Mouse (Mus musculus) kidney, adult 2 months (tissue): ENCODE measurements around the gene Med29. TPM values are rescaled to one million over a fixed set of nuclear protein-coding genes. Genes with fewer than 3 reads are reported as not detected.

Source experiments
- DNase-seq: peaks from one replicate; pipeline ENCODE4 v3.0.0; 2021
- H3K27ac ChIP-seq: fragments of 200-500 bp; 2 replicates; pipeline ENCODE4 v1.5.1; 2012; ENCODE audit warnings: low read depth, low read length, control low read depth, inconsistent platforms; ENCODE audit not compliant: insufficient read depth
- H3K27me3 ChIP-seq: fragments of 200-500 bp; replicated peaks from 2 replicates; pipeline ENCODE4 v1.6.1; 2012; ENCODE audit warnings: mild to moderate bottlenecking, moderate library complexity, low read length, inconsistent platforms; ENCODE audit not compliant: control insufficient read depth, insufficient read depth
- H3K36me3 ChIP-seq: fragments of 200-500 bp; 2 replicates; pipeline ENCODE4 v1.6.1; 2012; ENCODE audit warnings: mild to moderate bottlenecking, moderate library complexity, low read length, inconsistent platforms; ENCODE audit not compliant: control insufficient read depth, insufficient read depth
- H3K4me1 ChIP-seq: fragments of 200-500 bp; 2 replicates; pipeline ENCODE4 v1.6.1; 2011; ENCODE audit warnings: low read length; ENCODE audit not compliant: control insufficient read depth, insufficient read depth
- H3K4me3 ChIP-seq: fragments of 200-500 bp; 2 replicates; pipeline ENCODE4 v1.5.1; 2011; ENCODE audit warnings: mild to moderate bottlenecking, low read depth, low read length, control low read depth; ENCODE audit not compliant: insufficient read depth
- CTCF ChIP-seq: fragments of 200-500 bp; conservative IDR thresholded peaks from 2 replicates; pipeline ENCODE4 v1.5.1; 2011; ENCODE audit warnings: low read depth, mild to moderate bottlenecking, control low read depth, low read length, moderate library complexity, mixed read lengths; ENCODE audit not compliant: insufficient read depth, insufficient read length
- POLR2A ChIP-seq: fragments of 200-500 bp; IDR thresholded peaks from one replicate; pipeline ENCODE4 v1.6.1; 2011; ENCODE audit warnings: low read depth, low read length, control low read depth
- WGBS: fragments of 180-500 bp; shearing (Covaris S2); methylation state at CpG from one replicate; pipeline ENCODE4 v1.1.7; 2018; 5-methylcytosine and 5-hydroxymethylcytosine counted together
- polyA plus RNA-seq: library from polyadenylated mRNA; depleted of rRNA; stranded (reverse); fragments of >200 nt; gene quantifications from 2 replicates; pipeline ENCODE4 v1.2.3, GENCODE M21; 2012; rRNA removed

Med29 gene
- 71.9 and 72.1 TPM in 2 replicates for polyA plus RNA-seq

DNA sequence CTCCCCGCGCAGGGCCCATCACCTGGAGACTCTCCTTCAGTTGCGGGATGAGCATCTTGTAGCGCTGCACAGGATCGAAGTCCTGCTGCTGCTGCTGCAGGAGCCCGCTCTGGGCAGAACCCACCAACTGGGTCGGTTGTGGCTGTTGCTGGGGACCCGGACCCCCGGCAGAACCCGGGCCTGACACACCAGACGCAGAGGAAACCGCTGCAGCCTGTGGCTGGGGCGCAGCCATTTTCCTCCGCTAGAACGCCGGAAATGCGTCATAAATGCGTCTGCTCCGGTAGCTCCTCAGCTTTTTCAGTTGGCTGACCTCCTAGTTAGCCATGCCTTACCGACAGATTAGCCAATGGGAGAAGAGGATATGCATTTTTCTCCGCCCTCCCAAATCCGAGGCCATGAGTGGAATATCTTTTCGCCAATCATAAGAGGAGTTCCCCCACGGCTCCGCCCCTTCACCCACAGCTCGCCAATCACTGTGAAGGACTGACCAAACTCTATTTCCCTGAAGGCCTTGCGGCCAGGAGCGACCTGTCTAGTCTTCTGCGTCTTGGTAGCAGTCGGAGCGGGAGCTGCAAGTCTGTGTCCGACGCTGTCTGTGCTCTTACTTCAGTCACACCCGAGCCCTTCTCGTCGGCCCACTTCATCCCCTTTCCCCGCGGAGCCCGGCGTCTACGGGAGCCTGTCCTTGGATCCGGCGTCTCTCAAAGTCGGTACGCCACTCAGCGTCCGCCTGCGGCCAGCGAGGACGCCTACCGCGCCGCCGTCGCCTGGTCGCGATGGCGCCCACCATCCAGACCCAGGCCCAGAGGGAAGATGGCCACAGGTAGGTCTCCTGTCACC, at the start of gene Med29, which contains the start of gene Paf1:
Gene Med29, minus strand, starts transcription at position 280 of the 843 bp plus-strand sequence.
Gene Paf1, plus strand, starts transcription at position 523 of the 843 bp plus-strand sequence.
- Histone ChIP-seq H3K36me3 (peaks cover 4% of the 10 kb centered on the region), H3K4me3 (peak within 1 kb of the TSS; percentile 87), H3K27me3 (no peaks in the 10 kb centered on the region), H3K27ac (peak within 1 kb of the TSS; percentile 17; the same call in 1 of the 2 replicates), H3K4me1 (peaks cover 6% of the 10 kb centered on the region; the same call in 1 of the 2 replicates)
- DNase-seq, result peak; percentile 99
- TF ChIP-seq CTCF (no peak), POLR2A (peak; percentile 98)
- under 1% methylated on average over 58 of the region's 58 CpGs for WGBS

DNA sequence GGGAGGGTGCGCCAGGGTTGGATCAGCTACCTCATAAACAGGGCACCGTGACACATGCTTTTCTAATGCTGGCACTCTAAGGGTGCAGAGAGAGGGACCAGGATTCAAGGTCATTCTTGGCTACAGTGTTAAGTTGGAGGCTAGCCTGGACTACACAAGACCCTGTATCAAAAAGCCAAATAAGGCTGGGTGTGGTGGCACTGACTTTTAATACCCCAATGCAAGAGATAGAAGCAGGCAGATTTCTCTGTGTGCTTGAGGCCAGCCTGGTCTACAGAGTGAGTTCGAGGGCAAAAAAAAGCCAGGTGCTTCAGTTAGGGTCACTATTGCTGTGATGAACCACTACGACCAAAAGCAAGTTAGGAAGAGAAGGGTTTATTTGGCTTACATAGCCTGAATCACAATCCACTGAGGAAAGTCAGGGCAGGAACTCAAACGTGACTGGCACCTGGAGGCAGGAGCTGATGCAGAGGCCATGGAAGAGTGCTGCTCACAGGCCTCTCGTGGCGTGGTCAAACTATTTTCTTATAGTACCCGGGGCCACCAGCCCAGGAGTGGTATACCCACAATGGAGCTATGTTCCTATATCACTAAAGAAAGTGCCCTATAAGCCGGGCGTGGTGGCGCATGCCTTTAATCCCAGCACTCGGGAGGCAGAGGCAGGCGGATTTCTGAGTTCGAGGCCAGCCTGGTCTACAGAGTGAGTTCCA, 49.4 kb upstream of the Med29 start:
- 88% methylated on average over 14 of the region's 14 CpGs for WGBS
- no peaks in the 10 kb centered on the region for H3K27me3 ChIP-seq
- no peak for TF ChIP-seq POLR2A
- no peak for TF ChIP-seq CTCF
- no peak overlapping the region for H3K4me3 ChIP-seq
- no peaks in the 10 kb centered on the region for H3K36me3 ChIP-seq
- DNase-seq, result no peak
- H3K27ac ChIP-seq, result no peak overlapping the region
- peaks cover 3% of the 10 kb centered on the region; the same call in 1 of the 2 replicates for H3K4me1 ChIP-seq

DNA sequence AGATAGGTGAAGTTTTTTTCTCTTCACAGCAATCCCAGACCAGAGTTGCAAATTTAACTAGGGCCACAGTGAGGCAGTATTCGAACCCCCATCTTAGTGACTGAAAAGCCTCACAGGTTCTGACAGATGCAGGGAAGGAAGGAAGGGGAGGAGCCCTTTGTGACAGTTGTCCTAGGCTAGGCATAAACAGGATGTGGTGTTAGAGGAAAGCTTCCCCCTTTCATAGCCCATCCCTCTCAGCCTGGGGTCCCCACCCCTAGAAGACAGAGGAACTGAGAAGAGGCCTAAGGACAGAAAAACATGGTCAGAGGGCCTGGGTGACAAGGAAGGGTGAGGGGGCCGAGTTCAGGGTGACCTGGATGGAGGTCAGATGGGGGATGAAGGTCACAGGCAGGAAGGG, 48.2 kb upstream of the Med29 start:
- peak overlapping the region; percentile 16; the same call in 1 of the 2 replicates for H3K4me3 ChIP-seq
- H3K36me3 ChIP-seq, result no peaks in the 10 kb centered on the region
- TF ChIP-seq POLR2A, result no peak
- no peak for TF ChIP-seq CTCF
- H3K4me1 ChIP-seq, result peaks cover 3% of the 10 kb centered on the region; the same call in 1 of the 2 replicates
- DNase-seq, result peak; percentile 73
- 36% methylated on average over 2 of the region's 2 CpGs for WGBS
- H3K27ac ChIP-seq, result peak overlapping the region; percentile 71; the same call in 1 of the 2 replicates
- no peaks in the 10 kb centered on the region for H3K27me3 ChIP-seq

DNA sequence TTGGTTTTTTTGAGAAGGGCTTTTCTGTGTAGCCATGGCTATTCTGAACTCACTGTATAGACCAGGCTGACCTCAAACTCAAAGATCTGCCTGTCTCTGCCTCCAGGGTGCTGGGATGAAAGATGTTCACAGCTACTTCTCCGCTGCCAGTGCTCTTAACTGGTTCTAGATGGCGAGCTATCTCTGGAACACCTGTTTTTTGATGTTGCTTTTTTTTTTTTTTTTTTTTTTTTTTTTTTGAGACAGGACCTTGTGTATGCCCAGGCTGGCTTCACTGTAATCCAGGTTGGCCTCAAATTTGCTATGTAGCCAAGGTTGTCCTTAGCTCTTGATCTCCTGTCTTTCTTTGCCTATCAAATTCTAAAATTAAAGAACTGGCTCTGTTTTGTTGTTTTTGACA, 46.3 kb upstream of the Med29 start:
- H3K4me1 ChIP-seq, result peaks cover 3% of the 10 kb centered on the region; the same call in 1 of the 2 replicates
- no peak overlapping the region for H3K27ac ChIP-seq
- 91% methylated on average over 2 of the region's 2 CpGs for WGBS

DNA sequence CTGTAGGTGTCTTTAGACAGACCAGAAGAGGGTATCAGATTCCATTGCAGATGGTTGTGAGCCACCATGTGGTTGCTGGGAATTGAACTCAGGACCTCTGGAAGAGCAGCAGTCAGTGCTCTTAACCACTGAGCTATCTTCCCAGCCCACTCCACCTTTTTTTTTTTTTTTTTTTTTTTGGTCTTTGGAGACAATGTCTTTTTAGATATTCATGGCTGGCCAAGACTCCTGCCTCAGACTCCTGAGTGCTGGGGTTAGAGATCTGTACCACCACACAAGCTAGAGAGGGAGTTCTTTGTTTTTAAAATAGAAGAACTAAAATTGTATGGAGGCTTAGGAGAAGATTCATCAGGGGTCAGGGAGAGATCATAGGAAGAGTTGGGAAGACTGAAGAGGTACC, 45.5 kb upstream of the Med29 start:
- H3K4me1 ChIP-seq, result peaks cover 3% of the 10 kb centered on the region; the same call in 1 of the 2 replicates
- TF ChIP-seq CTCF, result no peak
- TF ChIP-seq POLR2A, result no peak
- no peaks in the 10 kb centered on the region for H3K27me3 ChIP-seq
- DNase-seq, result no peak
- H3K4me3 ChIP-seq, result no peak overlapping the region
- no peaks in the 10 kb centered on the region for H3K36me3 ChIP-seq
- H3K27ac ChIP-seq, result no peak overlapping the region

More for the DNA sequence above, 46.3 kb upstream of the Med29 start:
- DNase-seq, result no peak
- H3K36me3 ChIP-seq, result no peaks in the 10 kb centered on the region
- H3K4me3 ChIP-seq, result no peak overlapping the region
- TF ChIP-seq POLR2A, result no peak
- TF ChIP-seq CTCF, result no peak
- H3K27me3 ChIP-seq, result no peaks in the 10 kb centered on the region

DNA sequence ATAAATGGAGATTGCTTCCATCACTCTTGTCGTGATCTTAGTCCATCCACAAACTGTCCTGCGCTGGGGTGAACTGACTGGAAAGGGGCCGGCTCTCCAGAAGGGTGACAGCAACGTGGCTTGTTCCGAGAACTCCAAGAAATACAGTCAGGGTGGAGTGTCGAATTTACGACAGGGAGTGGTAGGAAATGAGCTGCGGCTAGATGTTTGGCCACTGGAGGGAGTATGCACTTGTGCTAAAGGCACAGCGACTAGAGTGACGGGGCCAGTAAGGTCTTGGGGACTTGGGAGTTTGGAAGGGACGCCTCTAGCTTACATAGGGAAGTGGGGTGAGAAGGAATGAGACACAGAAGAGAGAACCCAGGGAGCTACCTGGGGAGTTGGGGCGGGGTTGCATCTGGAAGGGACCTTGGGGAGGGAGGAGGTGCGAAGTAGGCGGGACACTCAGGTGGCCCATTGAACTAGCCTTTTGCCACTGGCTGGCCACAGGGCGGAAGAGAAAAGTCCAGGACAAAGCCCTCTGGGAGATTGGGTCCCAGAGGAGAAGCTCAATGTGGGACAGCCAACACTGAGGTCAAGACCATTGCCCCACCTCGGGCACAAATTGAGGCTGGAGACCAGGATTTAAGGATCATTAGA, 44.5 kb upstream of the Med29 start, which contains the start of gene Gmfg:
Gene Gmfg, plus strand, starts transcription at position 516 of the 639 bp plus-strand sequence.
- peak within 1 kb of the TSS; percentile 68 for H3K27ac ChIP-seq
- no peaks in the 10 kb centered on the region for H3K36me3 ChIP-seq
- H3K27me3 ChIP-seq, result no peaks in the 10 kb centered on the region
- peaks cover 3% of the 10 kb centered on the region; the same call in 1 of the 2 replicates for H3K4me1 ChIP-seq
- DNase-seq, result peak; percentile 90
- WGBS, result 2% methylated on average over 16 of the region's 16 CpGs
- peak within 1 kb of the TSS; percentile 60 for H3K4me3 ChIP-seq
- no peak for TF ChIP-seq POLR2A
- peak; percentile 76 for TF ChIP-seq CTCF
